Mouse (Mus musculus) lung, embryonic 16.5 days (tissue): Measurements from ENCODE around the gene Ecel1. TPM values are rescaled to one million over a fixed set of nuclear protein-coding genes. Genes with fewer than 3 reads are reported as not detected.

Experiments
- ATAC-seq: fragments of 200-750 bp; cut with Nextera tagmentation; 2 replicates; pipeline ENCODE4 v1.8.0; 2017; ENCODE audit warnings: low read depth, mild to moderate bottlenecking, moderate library complexity
- H3K27ac ChIP-seq: fragments of 300-500 bp; sonication (generic); 2 replicates; pipeline ENCODE4 v1.5.1; 2014; ENCODE audit warnings: mild to moderate bottlenecking, control low read depth, low read length
- H3K27me3 ChIP-seq: fragments of 300-500 bp; sonication (generic); 2 replicates; pipeline ENCODE4 v1.6.1; 2014; ENCODE audit warnings: low read depth, low read length, mixed read lengths; ENCODE audit not compliant: control insufficient read depth, insufficient read depth
- H3K36me3 ChIP-seq: fragments of 300-500 bp; sonication (generic); 2 replicates; pipeline ENCODE4 v1.6.1; 2014; ENCODE audit warnings: low read length; ENCODE audit not compliant: control insufficient read depth, insufficient read depth
- H3K4me1 ChIP-seq: fragments of 300-500 bp; sonication (generic); replicated peaks from 2 replicates; pipeline ENCODE4 v1.6.1; 2014; ENCODE audit warnings: low read length, mixed read lengths; ENCODE audit not compliant: control insufficient read depth, insufficient read depth
- H3K4me2 ChIP-seq: fragments of 300-500 bp; sonication (generic); 2 replicates; pipeline ENCODE4 v1.6.1; 2014; ENCODE audit warnings: low read depth, low read length, control low read depth
- H3K4me3 ChIP-seq: fragments of 300-500 bp; sonication (generic); 2 replicates; pipeline ENCODE4 v1.5.1; 2014; ENCODE audit warnings: mild to moderate bottlenecking, low read length, control low read depth
- H3K9ac ChIP-seq: fragments of 300-500 bp; sonication (generic); 2 replicates; pipeline ENCODE4 v1.6.1; 2014; ENCODE audit warnings: low read length, control low read depth
- H3K9me3 ChIP-seq: fragments of 300-500 bp; sonication (generic); 2 replicates; pipeline ENCODE4 v1.6.1; 2016; ENCODE audit warnings: low read length; ENCODE audit not compliant: control insufficient read depth
- WGBS: fragments of 180-500 bp; shearing (Covaris S2); extraction: QIAGEN DNeasy Blood & Tissue Kit; methylation state at CpG from one replicate; pipeline ENCODE4 v1.1.7; 2014; 5-methylcytosine and 5-hydroxymethylcytosine counted together
- polyA plus RNA-seq: library from polyadenylated mRNA; unstranded; fragments of >200 nt; fragmentation: Nextera tagmentation; extraction: Ambion mirVana; gene quantifications from 2 replicates; pipeline ENCODE4 v1.2.1, GENCODE M21; 2015

The Ecel1 gene
- 0.92 and 0.94 TPM in 2 replicates for polyA plus RNA-seq

DNA sequence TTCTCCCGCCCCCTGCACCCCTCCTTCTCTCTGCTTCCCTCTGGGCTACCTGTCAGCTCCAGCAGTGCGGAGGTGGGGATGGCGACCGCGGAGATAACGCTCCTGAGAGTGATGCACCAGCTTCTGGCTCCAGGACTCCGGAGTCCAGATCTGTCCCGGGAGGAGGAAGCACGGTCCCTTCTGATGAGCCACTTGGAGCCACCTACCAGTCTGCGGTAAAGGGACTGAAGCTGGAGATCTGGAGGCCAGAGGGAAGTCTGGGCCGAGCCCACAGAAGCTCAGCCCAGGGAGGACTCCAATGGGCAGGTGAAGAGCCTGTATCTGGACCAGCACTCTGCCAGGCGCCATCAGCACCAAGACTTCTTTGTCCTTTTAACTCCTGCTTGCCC, at the start of gene Ecel1:
Gene Ecel1 (minus strand): TSS at position 323 of the 389 bp plus-strand sequence.
- no peak within 1 kb of the TSS for H3K27ac ChIP-seq
- peak within 1 kb of the TSS; percentile 39 for H3K4me3 ChIP-seq
- ATAC-seq: no peak
- H3K36me3 ChIP-seq: no peaks in the 10 kb centered on the region
- H3K9me3 ChIP-seq: no peaks in the 10 kb centered on the region
- peaks cover 80% of the 10 kb centered on the region for H3K27me3 ChIP-seq
- H3K4me1 ChIP-seq: 0 out of 2 replicates have a peak, but pooled peaks cover 4% of the 10 kb centered on the region
- WGBS: 4% methylated on average over 10 of the region's 12 CpGs
- no peak within 1 kb of the TSS for H3K9ac ChIP-seq
- H3K4me2 ChIP-seq: peak within 1 kb of the TSS; percentile 54

GRCm38 (mm10) chr1:87205502-87205901, 49.2 kb upstream of the Ecel1 start:
- Histone ChIP-seq H3K27ac (no peak overlapping the region), H3K9ac (no peak overlapping the region), H3K4me3 (no peak overlapping the region), H3K9me3 (no peaks in the 10 kb centered on the region), H3K4me2 (no peak overlapping the region), H3K36me3 (no peaks in the 10 kb centered on the region), H3K4me1 (no peaks in the 10 kb centered on the region; the same call in 1 of the 2 replicates), H3K27me3 (peaks cover 4% of the 10 kb centered on the region; the same call in 1 of the 2 replicates)
- ATAC-seq: peak; percentile 66
- 24% methylated on average over 3 of the region's 3 CpGs for WGBS

DNA sequence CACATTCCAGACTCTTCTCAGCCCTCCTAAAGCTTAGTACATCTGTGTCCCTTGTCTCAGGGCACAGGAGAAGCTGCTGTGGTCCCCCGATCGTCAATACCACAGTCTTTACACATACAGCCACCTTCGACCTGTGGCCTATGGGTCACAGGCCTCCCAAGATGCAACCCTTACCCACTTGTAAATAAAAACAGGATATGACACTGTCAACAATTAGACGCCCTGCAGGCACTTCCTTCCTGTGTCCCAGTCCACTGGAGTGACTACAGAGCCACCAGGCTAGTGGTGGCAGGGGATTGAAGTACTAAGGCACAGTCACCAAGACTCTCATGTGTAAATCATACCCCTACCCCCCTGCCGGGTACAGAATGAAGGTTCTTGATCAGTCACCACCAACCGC, 48.7 kb upstream of the Ecel1 start:
- no peaks in the 10 kb centered on the region for H3K36me3 ChIP-seq

DNA sequence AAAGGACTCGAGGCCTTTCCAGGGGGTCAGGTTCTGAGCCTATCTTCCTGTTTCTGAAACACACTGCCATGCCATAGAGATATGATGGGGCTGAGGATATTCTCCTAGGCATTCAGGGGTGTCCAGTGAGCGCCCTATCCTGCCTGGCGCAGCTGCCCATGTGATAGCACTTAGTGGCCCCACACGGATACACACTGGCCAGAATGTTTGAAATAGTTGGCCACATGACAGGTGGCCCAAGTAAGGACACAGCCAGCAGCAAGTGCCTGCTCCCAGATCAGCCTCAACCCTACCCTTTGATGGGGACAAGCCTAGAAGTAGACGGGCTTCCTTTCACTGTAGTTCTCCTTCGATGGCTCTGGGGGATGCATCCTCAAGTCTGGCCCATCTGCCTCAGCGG, 48.1 kb upstream of the Ecel1 start, which contains the start of gene Chrng:
Gene Chrng (plus strand): TSS at position 193 of the 400 bp plus-strand sequence.
- no peaks in the 10 kb centered on the region for H3K36me3 ChIP-seq
- no peak within 1 kb of the TSS for H3K27ac ChIP-seq
- H3K27me3 ChIP-seq: peaks cover 4% of the 10 kb centered on the region; the same call in 1 of the 2 replicates
- H3K4me2 ChIP-seq: no peak within 1 kb of the TSS
- ATAC-seq: no peak
- H3K9ac ChIP-seq: no peak within 1 kb of the TSS
- 87% methylated on average over 7 of the region's 7 CpGs for WGBS
- H3K4me3 ChIP-seq: no peak within 1 kb of the TSS
- no peaks in the 10 kb centered on the region for H3K9me3 ChIP-seq
- no peaks in the 10 kb centered on the region; the same call in 1 of the 2 replicates for H3K4me1 ChIP-seq

More for the DNA sequence above, 48.7 kb upstream of the Ecel1 start:
- no peak overlapping the region for H3K4me3 ChIP-seq
- 0 out of 2 replicates have a peak, but pooled peaks have one; percentile 15 for ATAC-seq
- WGBS: 42% methylated on average over 6 of the region's 6 CpGs
- H3K4me2 ChIP-seq: no peak overlapping the region
- no peaks in the 10 kb centered on the region for H3K9me3 ChIP-seq
- no peaks in the 10 kb centered on the region; the same call in 1 of the 2 replicates for H3K4me1 ChIP-seq
- H3K9ac ChIP-seq: no peak overlapping the region
- no peak overlapping the region for H3K27ac ChIP-seq
- H3K27me3 ChIP-seq: peaks cover 4% of the 10 kb centered on the region; the same call in 1 of the 2 replicates

- 75% methylated on average over 5 of the region's 5 CpGs for WGBS
- Histone ChIP-seq H3K4me3 (no peak overlapping the region), H3K36me3 (no peaks in the 10 kb centered on the region), H3K4me2 (no peak overlapping the region), H3K4me1 (no peaks in the 10 kb centered on the region; the same call in 1 of the 2 replicates), H3K9ac (no peak overlapping the region), H3K27ac (no peak overlapping the region), H3K27me3 (peaks cover 4% of the 10 kb centered on the region; the same call in 1 of the 2 replicates), H3K9me3 (no peaks in the 10 kb centered on the region)
- ATAC-seq: no peak
Observed at GRCm38 (mm10) chr1:87203779-87204178, 47.5 kb upstream of the Ecel1 start.

GRCm38 (mm10) chr1:87201848-87202247, 45.5 kb upstream of the Ecel1 start:
- no peak overlapping the region for H3K27ac ChIP-seq
- no peaks in the 10 kb centered on the region for H3K36me3 ChIP-seq
- no peak overlapping the region for H3K4me2 ChIP-seq
- 40% methylated on average over 1 of the region's 1 CpGs for whole genome bisulfite sequencing
- peaks cover 4% of the 10 kb centered on the region; the same call in 1 of the 2 replicates for H3K27me3 ChIP-seq
- no peak overlapping the region for H3K9ac ChIP-seq
- H3K9me3 ChIP-seq: no peaks in the 10 kb centered on the region
- ATAC-seq: no peak
- no peaks in the 10 kb centered on the region; the same call in 1 of the 2 replicates for H3K4me1 ChIP-seq
- H3K4me3 ChIP-seq: no peak overlapping the region

DNA sequence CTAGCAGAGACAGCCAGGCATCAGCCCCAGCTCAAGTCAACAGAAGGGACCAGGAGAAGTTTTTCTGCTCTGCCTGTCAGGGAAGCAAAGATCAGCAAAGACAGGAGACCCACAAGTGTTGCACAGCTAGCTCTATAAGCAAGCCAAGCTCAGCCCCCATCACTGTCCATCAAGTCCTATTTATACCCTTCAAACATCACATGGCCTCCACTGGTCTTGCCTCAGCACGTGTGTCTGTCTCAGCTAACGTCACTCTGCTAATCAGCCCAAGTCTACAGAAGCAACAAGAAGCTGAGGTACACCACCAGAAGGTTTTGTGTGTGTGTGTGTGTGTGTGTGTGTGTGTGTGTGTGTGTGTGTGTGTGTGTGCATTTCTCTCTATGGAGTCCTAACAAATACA, 44.5 kb upstream of the Ecel1 start:
- Histone ChIP-seq H3K27me3 (no peaks in the 10 kb centered on the region; the same call in 1 of the 2 replicates), H3K9ac (no peak overlapping the region), H3K27ac (no peak overlapping the region), H3K4me2 (no peak overlapping the region), H3K4me3 (no peak overlapping the region), H3K4me1 (no peaks in the 10 kb centered on the region; the same call in 1 of the 2 replicates), H3K9me3 (no peaks in the 10 kb centered on the region), H3K36me3 (no peaks in the 10 kb centered on the region)
- no peak for ATAC-seq
- 35% methylated on average over 2 of the region's 2 CpGs for WGBS

DNA sequence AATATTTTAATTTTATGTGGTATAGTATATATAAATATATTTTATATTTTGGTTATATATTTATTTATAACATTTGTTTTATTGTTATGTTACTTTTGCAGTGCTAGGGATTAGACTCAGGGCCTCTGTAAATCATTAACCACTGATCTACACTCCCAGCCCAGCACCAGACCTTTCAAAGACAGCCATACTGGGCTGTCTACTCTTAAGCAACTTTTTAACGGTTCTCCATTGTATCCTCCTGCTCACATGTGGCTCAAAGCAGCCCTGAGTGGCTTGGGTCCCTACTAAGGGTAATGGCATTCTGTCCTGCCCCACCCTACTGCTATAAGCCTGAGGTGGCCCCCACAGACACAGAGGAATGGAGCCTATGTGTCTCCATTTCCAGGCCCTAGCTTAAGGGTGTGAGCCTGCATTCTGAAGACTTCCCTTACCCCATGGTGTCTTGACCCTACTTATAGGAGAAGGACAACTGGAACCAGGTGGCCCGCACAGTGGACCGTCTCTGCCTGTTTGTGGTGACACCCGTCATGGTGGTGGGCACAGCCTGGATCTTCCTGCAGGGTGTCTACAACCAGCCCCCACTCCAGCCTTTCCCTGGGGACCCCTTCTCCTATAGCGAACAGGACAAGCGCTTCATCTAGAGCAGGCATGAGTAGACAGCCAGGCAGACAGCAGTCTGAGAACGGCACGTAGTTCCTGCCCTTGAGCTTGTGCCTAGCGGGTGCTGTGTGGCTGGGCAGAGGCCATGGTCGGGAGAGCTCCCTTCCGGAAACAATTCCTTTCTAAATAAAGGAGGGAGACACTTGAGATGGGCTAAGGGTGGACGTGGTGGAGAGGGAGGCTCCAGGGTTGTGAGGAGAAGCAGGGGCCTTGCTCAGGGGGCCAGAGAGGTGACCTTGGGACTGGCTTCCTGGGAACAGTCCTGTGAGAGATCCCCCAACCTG, 42.1 kb upstream of the Ecel1 start:
- Histone ChIP-seq H3K36me3 (no peaks in the 10 kb centered on the region), H3K9ac (no peak overlapping the region), H3K27ac (no peak overlapping the region), H3K4me3 (no peak overlapping the region), H3K27me3 (no peaks in the 10 kb centered on the region), H3K9me3 (no peaks in the 10 kb centered on the region), H3K4me2 (no peak overlapping the region), H3K4me1 (no peaks in the 10 kb centered on the region)
- no peak for ATAC-seq
- 63% methylated on average over 12 of the region's 12 CpGs for WGBS

GRCm38 (mm10) chr1:87197296-87197695, 41.0 kb upstream of the Ecel1 start:
- no peaks in the 10 kb centered on the region for H3K36me3 ChIP-seq
- ATAC-seq: no peak
- no peak overlapping the region for H3K4me2 ChIP-seq
- no peaks in the 10 kb centered on the region for H3K27me3 ChIP-seq
- no peaks in the 10 kb centered on the region for H3K4me1 ChIP-seq
- no peaks in the 10 kb centered on the region for H3K9me3 ChIP-seq
- 72% methylated on average over 9 of the region's 9 CpGs for WGBS
- no peak overlapping the region for H3K4me3 ChIP-seq
- H3K27ac ChIP-seq: no peak overlapping the region
- no peak overlapping the region for H3K9ac ChIP-seq
